Mouse (Mus musculus) layer of hippocampus, adult 9-10 months (tissue): Measurements from ENCODE around the gene Smtn.

Source experiments
- DNase-seq: peaks from one replicate; pipeline ENCODE4 v3.0.0; 2022; ENCODE audit warnings: low spot score

Gene Smtn

DNA sequence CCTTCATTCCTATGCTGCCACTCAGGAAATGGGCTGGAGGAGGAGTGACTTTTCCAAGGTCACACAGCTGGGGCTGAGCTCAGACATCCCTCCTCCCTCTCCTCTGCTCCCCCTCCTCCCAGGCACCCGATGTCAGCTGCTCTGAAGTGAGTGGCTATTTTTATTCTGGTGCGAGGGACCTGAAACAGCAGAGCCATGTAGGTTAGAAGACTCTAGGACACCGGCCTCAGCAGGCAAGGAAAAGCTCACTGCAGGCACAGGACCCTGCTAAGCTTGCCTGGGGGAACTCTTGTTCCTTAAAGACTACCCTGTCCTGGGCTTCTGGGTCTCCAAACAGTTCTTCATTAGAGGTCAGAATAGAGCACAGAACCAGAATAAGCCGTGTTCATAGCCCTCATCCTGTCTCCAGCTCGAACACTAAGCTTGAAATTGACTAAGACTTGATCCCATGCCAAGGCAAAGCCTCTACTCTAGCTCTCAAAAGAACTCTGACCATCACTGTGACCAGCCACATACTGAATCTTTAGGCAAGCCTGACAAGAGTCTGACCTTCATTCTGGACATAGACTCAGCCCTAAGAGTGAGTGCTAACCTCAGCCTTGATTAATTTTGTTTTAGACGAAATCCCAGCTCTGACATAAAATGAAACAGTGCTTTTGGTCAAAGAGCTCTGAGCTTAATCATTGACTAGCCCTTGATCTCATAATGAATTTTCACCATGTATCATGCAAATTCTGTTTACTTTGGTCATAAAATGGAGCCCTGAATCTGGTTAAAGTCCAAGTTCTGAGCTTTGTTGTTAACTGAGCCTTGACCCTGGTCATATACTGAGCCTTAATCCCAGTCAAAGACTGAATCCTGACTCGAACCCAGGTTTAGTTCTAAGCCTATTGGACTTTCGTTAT lies 31.0 kb downstream of the Smtn start:
- DNase-seq: no peak

DNA sequence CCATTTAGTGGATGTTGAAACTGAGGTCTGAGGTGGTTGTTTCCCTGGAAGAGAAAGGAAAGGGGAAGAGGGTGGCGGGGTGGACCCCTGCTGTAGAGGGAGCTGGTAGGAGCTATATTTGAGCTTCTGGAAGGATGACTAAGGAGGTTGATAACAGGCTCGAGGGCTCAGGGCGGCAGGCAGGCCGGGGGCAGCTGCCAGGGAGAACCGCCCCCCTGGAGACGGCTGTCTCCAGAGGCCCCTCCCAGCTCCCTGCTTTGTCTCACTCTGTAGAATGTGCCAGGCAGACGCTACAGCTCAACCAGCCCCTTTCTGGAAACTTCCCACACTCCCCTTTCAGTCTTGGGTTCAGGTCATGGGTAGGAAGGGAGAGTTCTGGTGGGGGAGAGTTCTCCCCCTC lies 32.2 kb downstream of the Smtn start:
- DNase-seq: no peak

DNA sequence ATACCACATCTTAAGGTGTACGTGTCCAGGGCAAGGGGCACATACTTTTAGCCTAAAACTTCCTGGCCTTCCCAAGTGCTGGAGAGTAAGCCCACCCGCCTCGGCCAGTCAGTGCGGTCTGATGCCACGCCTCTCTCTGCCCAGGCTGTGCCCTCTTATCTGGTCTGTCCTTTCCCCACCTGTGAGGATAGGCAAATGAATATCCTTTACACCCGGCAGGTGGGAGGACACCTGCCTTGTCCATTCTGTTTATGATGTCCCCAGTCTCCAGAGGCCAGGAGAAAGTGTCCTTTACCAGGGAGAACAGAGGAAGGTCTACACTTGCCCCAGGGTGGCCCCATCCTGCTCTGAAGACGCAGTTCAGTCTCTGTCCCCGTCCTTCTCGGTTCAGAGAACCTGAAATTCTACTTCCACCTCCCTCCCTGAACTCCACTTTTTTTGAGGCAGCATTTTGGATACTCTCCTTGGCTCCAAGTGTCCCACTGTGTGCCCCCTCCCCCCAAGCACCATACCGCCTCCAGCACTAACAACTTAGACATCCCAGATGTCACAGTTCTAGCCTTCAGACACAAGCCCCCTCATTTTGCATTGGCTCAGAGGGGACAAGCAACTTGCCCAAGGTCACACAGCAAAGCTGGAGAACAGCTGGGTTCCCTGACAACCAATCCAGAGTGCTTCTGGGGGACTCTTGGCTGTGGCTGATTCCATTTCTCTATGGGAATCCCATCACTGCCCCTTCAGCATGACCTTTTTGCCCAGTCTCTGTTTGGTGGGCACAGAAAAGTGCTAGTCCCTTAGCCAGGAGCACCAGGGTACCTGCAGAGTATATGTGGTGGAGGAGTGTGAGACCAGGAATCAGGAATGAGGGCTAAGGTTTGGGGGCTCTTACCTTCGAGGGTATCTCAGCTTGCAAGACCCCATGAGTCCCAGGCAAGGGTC lies 36.4 kb downstream of the Smtn start:
- DNase-seq: no peak

DNA sequence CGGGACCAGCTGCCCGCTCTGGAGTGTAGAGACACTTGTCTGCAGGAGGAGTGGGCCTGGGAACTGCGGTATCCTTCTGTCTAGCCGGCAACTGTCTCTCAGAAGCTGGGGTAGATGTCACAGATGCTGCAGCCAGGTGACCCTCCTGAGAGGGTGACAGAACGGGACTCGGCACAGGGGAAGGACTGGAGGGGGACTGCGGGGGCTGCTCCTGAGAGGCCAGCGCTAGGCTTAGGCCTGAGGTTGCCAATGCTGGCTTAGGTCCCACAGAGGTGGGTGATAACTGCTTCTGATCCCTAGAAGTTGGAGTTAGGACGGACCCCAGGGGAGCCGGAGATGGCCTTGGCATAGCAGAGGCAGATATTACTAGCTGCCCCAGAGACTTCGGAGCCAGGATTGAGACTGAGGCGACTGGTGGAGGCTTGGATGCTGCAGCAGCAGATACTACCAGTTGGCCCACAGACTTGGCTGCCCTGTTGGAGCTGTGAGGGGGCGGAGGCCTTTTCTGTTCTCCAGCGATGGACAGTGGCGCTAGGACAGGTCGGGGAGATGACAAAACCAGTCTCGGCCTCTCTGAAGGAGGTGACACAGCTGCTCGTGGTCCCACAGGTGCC lies 37.8 kb downstream of the Smtn start:
- DNase-seq: no peak

DNA sequence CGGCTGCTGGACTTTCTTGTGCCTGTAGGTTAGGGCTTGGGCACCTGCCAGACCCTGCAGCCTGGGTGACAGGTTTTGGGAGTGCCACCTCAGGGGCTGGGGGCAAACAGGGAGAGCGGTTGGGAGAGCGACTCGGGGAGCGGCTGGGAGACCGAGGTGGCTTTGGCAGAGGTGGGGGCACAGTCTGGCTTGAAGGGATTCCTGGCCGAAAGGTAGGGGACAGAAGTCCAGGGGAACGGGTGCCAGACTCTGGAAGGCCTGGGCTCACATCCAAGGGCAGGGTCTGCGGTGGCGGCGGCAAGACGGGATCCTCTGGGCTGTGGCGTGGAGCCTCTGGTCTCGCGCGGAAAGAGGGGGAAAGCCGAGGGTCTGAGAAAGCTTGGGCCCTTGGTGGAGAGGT lies 38.4 kb downstream of the Smtn start:
- no peak for DNase-seq

DNA sequence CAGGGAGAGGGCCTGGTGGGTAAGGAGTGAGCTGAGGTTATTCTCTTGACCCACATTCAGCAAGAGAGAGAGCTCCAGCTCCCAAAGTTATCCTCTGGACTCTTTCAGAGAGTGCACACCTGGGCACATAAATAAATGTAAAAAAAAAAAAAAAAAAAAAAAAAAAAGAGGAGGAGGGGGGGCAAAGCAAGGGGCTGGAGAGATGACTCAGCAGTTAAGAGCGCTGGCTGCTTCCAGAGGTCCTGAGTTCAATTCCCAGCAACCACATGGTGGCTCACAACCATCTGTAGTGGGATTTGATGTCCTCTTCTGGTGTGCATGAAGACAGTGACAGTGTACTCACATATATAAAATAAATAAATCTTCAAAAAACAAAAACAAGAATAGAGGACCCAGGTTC lies 43.1 kb downstream of the Smtn start:
- DNase-seq: no peak

DNA sequence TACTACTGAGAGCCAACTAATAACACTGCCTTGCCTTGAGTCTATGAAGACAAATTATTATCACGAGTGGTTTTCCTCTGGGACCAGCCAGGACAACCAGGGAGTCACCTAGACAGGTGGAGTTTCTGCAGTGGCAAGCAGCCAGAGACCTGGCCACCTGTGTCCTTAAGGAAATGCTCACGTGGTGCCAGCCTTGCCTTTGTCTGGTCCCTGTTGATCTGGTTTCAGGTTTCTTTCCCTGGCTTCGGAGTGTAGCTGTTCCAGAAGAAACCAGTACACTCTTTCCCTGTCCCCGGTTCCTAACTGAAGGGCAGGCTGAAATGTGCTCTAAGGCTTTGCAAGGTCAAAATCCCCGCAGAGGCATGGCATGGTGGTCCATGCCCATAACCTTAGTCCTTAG lies 43.7 kb downstream of the Smtn start:
- no peak for DNase-seq

DNA sequence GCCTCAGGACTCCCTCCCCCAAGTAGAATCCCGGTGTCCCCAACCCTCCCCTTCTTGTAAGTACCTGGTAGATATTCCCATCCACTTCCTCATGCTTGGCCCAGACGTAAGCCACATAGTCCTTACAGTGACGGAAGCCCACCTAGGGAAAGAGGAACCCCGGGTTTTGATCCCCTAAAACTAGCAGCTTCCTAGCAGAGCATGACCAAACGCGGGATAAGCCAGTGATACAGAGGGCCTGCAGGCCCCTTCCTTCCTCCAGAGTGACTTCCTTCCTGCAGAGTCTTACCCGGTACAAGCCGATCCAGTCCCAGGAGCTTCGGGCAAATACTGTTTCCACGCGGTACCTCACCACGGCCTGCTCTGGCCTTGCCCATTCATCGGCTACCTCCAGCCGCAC lies 44.9 kb downstream of the Smtn start:
- DNase-seq: no peak

DNA sequence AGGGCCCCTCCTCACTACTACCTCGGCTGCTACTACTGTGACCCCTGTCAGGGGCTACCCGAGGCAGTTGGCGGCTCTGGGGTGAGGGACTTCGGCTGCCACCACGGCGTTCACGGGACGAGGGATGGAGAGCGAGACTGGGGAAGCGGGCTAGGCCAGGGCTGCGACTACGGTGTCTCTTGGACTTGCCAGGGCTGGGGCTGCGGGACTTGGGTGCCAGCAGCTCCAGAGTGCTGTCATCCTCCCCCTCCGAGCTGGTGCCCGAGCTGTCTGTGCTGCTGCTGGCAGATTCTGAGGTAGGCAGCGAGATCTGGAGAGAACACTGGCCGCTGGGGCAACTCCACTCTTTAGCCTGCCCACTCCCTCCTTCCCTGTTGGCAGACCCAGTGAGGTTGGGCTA lies 45.6 kb downstream of the Smtn start:
- no peak for DNase-seq

DNA sequence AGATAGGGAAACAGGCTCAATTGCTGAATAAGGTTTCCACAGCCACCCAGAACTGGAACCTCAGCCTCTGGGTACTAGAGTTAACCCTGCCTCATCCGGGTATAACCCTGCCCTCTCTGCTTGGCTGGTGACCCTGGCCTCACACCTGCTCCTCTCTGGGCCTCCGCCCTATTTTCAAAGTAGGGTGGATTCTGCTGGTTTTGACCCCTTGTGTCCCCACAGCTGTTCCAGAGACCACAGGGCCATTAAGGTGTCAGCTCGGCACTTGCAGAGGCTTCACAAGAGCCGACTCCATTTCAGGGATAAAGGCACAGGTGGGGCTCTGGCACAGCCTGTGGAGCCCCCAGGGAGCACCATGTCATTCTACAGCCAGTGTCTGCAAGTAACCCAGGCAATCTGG lies 47.7 kb downstream of the Smtn start:
- DNase-seq: no peak

DNA sequence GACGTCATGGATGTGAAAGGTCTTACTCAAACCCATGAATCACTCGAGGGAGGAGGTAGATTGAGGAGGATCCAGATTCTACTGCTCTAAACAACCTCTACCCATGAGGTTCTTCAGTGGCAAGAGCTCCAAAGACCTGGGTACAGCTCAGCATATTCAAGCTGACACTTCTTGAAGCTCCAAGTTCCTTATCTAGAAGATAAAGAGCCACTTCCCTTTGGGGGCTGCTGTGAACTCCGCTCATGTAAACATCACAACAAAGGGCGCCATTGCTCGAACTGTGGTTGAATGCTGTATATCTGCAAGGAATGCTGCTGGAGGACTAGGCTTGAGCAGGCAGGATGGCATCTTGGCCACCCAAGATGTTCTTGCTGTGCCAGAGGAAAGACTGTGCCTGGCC lies 51.4 kb downstream of the Smtn start:
- DNase-seq: no peak

DNA sequence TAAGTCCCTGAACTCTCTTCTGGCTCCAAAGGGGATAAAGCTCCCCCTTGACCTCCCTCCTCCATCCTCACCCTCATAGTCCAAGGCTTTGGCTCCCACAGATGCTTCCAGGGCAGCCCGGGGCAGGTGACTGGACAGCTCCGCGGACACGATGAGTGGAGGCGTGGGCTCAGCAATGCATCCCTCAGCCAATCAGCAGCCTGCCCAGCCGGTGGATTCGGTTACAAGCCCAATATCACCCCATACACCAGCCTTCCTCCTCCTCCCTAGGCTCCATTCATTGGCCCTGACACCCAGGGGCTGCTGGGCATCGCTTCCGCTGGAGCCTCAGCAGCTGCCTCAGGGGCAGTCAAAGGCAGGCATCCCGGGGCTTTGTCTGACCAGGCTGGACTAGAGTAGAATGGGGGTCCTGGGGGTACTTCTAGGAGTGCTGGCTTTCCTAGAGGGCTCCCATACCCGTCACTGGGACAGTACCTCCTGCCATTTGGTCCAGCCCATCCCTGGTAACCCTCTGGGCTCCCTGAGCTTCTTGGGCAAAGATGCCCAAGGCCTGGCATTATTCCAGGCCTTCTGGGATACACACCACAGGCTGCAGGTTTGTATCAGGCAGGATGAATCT lies 52.4 kb downstream of the Smtn start, which contains the start of gene Pla2g3:
TSS of gene Pla2g3 (plus strand) at position 333 of the 619 bp plus-strand sequence.
- no peak for DNase-seq

DNA sequence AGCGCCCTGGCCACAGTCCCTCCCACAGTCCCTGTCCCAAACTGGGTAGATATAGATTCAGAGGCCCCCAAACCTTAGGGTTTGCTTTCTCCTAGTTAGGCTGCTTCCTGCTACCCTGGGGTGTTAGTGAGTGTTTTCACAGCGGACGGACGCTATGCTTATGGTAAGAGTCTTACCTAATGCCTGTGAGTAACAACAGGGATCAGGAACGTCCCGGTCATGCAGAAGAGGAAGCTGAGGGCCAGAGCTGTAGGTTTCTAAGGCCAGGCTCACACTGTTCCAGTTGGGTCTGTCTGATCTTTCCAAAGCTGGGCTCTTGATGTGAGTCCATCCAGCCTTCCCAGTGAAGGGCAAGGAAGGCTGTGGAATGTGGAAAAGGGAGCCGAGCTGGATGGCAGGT lies 54.1 kb downstream of the Smtn start:
- no peak for DNase-seq

DNA sequence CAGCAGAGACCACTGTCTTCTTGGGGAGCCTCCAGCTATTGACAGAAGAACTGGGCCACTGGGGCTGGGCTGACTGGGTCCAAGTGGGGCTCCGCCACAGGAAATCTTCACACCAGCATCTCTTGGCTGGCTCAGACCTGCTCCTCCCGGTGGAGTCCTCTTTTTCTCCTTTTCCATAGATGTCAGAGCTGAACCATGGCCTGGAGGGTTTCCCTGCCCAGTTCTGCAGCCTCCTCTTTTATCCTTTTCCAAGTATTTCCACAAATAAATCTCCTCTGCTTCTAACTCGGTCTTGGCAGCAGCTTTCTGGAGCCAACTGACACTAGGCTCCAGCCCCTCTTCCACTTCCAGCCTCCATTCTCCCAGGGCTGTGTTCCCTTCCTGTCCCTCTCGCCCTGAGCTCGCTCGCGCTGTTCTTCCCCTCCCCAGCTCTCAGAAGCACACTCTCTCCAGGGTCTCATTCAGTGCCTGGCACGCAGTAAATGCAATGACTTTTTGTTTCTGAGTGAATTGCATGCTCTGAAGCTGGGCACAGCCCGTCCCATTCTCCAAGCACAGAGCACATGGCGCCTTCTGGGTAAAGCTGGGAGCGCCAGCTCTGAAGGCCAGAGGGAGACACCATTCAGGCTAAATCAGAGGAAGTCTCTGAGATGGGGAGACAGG lies 56.3 kb downstream of the Smtn start:
- DNase-seq: peak; percentile 42

DNA sequence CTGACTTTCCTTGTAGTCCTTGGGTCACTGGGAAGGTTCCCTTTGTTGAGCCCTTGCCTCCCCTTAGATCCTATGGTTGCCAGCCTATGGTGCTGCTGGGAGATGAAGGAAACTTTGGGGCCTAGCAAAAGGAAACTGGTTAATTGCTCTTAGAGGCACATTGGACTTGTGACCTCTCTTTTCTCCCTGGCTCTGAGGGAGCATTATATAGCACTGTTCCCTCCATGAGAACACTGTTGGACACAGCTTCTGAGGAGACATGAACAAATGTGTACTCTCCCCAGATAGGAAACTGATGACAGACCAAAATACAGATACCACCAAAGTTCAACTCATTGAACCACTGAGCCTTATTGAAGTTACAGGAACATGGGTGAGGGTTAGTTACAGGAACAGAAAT lies 64.9 kb downstream of the Smtn start:
- no peak for DNase-seq

DNA sequence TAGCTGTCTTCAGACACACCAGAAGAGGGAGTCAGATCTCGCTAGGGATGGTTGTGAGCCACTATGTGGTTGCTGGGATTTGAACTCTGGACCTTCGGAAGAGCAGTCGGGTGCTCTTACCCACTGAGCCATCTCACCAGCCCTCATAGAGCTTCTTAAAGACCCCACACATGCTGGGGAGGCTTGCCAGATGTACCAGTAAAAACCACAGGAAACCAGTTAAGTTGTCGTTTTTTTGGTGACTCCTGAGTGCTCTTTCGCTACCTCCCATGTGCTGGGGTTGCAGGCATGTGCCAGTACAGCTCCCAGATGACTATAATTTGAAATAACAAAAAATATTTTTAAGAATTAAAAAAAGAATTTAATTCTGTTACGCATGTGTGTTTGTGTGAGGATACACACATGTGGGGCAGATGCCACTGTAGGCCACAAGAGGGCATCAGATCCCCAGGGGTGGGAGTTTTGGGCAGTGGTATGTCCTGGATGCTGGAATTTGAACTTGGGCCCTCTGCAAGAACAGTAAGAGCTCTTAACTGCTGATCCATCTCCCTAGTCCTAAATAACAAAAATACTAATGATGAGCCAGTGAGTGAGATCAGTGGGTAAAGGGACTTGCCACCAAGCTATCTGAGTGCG lies 65.8 kb downstream of the Smtn start:
- DNase-seq: no peak

DNA sequence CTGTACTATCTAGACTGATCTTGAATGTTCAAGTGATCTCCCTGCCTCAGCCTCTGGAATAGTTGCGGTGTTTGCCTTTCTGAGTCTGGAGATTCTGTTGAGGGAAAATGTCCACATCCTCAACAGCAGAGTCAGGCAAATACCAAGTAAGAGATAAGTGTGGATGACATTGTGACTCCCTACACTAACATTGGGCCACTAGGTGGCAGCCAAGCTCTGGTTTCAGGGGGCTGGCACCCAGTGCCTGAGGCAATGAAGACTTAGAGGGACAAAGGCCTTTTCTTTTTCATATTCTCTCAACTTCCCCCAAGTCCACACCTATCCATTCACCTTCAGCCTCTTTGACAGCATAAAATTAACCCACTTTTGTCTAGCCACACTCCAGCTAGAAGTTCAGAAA lies 67.9 kb downstream of the Smtn start:
- DNase-seq: peak; percentile 80

DNA sequence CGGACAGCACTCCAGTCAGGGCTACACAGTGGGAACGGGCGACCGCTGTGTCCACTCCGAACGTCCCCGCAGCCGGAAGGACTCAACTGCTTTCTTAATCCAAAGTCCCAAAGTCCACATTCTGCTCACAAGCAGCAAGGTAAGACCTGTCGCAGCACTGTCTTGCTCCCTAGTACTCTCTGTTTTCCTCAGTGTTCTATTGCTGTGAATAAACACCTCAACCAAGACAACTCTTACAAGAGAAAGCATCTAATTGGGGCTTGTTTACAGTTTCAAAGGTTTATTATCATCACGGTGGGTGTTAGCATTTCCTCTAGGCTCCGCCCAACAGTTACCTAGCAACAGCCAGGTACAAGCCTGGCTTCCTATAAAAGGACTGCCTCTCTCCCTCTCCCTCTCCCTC lies 69.0 kb downstream of the Smtn start:
- DNase-seq: no peak
